Mouse (Mus musculus) liver, adult 2 months (tissue): ENCODE results near the gene Sde2. TPM values are rescaled to one million over a fixed set of nuclear protein-coding genes. Genes with fewer than 3 reads are reported as not detected.
A peak's percentile ranks its signal among the peaks of the same experiment; 100 is the strongest.

Experiments used
- DNase-seq: peaks from one replicate; pipeline ENCODE4 v3.0.0-alpha.2; 2011; ENCODE audit warnings: low read depth, low spot score; ENCODE audit errors: extremely low read depth
- H3K27ac ChIP-seq: fragments of 200-500 bp; replicated peaks from 2 replicates; pipeline ENCODE4 v1.5.1; 2012; ENCODE audit warnings: low read depth, mild to moderate bottlenecking, control low read depth, inconsistent platforms, low read length; ENCODE audit not compliant: insufficient read depth
- H3K27me3 ChIP-seq: fragments of 200-500 bp; 2 replicates; pipeline ENCODE4 v1.6.1; 2012; ENCODE audit warnings: mild to moderate bottlenecking, moderate library complexity, low read length, inconsistent platforms; ENCODE audit not compliant: control insufficient read depth, insufficient read depth
- H3K36me3 ChIP-seq: fragments of 200-500 bp; 2 replicates; pipeline ENCODE4 v1.6.1; 2012; ENCODE audit warnings: low read length, inconsistent platforms; ENCODE audit not compliant: control insufficient read depth, insufficient read depth
- H3K4me1 ChIP-seq: fragments of 200-500 bp; 2 replicates; pipeline ENCODE4 v1.6.1; 2011; ENCODE audit warnings: low read length; ENCODE audit not compliant: control insufficient read depth, insufficient read depth
- H3K4me3 ChIP-seq: fragments of 200-500 bp; 2 replicates; pipeline ENCODE4 v1.5.1; 2011; ENCODE audit warnings: low read depth, mild to moderate bottlenecking, control low read depth, low read length, moderate library complexity; ENCODE audit not compliant: insufficient read depth
- H3K79me2 ChIP-seq: fragments of 200-500 bp; 2 replicates; pipeline ENCODE4 v1.6.1; 2012; ENCODE audit warnings: inconsistent platforms, mild to moderate bottlenecking, low read length, moderate library complexity; ENCODE audit not compliant: control insufficient read depth, insufficient read depth
- H3K9ac ChIP-seq: fragments of 200-500 bp; 2 replicates; pipeline ENCODE4 v1.6.1; 2012; ENCODE audit warnings: low read depth, mild to moderate bottlenecking, control low read depth, inconsistent platforms, low read length
- CTCF ChIP-seq: fragments of 200-500 bp; IDR thresholded peaks from 2 replicates; pipeline ENCODE4 v1.5.1; 2011; ENCODE audit warnings: low read depth, low read length, control low read depth
- POLR2A ChIP-seq: fragments of 200-500 bp; IDR thresholded peaks from 2 replicates; pipeline ENCODE4 v1.6.1; 2011; ENCODE audit warnings: low read length, control low read depth; ENCODE audit not compliant: insufficient read depth; ENCODE audit errors: extremely low read depth
- WGBS: fragments of 180-500 bp; shearing (Covaris S2); methylation state at CpG from one replicate; pipeline ENCODE4 v1.1.7; 2018; 5-methylcytosine and 5-hydroxymethylcytosine counted together
- polyA plus RNA-seq: library from polyadenylated mRNA; depleted of rRNA; stranded (reverse); fragments of >200 nt; gene quantifications from 2 replicates; pipeline ENCODE4 v1.2.3, GENCODE M21; 2012
- total RNA-seq: library from RNA; depleted of rRNA; stranded (reverse); fragments of >200 nt; gene quantifications from 2 replicates; pipeline ENCODE4 v1.2.3, GENCODE M21; 2014

Gene Sde2
- total and polyA plus RNA-seq, 2 experiments = 5.0 to 5.8 TPM

DNA sequence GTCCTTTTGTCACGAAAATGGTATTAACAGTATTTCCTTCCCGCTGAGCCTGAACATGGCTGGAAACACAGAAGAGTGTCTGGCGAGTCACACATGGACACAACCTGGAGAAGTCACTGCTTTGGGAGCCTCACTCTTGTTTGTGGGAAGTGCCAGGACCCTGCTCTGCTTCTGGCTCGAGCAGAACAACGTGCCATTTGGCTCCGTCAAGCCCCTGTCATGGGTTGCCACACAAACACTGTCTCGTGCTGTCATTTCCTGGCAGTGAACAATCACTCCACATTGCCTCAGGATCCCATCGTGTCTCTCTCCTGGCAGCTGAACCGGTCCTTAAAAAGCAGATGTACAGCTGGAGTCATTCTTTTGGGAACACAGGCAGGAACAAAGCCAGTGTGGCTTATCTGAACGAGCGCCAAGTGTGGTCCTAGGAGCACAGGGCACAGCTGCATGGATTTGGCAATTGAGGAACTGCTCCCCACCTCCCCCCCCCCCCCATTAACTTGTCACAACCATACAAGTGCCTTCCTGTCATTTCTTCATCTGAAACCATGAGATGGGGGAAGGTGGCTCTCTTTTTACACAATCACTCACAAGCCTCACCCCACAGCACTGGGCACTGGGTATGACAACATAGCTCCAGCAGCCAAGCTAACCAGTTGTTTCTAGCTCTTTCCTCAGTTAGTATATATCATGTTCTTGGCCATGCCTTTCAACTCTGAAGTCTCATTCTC, 2.3 kb upstream of the Sde2 start:
- Histone ChIP-seq H3K9ac (peak overlapping the region; percentile 78), H3K27ac (peak overlapping the region; percentile 86), H3K27me3 (no peaks in the 10 kb centered on the region), H3K4me1 (peaks cover 13% of the 10 kb centered on the region), H3K4me3 (peak overlapping the region; percentile 46), H3K36me3 (no peaks in the 10 kb centered on the region), H3K79me2 (peaks cover 7% of the 10 kb centered on the region; the same call in 1 of the 2 replicates)
- TF ChIP-seq POLR2A = no peak
- TF ChIP-seq CTCF = no peak
- WGBS = 26% methylated on average over 11 of the region's 11 CpGs
- peak; percentile 49 for DNase-seq

DNA sequence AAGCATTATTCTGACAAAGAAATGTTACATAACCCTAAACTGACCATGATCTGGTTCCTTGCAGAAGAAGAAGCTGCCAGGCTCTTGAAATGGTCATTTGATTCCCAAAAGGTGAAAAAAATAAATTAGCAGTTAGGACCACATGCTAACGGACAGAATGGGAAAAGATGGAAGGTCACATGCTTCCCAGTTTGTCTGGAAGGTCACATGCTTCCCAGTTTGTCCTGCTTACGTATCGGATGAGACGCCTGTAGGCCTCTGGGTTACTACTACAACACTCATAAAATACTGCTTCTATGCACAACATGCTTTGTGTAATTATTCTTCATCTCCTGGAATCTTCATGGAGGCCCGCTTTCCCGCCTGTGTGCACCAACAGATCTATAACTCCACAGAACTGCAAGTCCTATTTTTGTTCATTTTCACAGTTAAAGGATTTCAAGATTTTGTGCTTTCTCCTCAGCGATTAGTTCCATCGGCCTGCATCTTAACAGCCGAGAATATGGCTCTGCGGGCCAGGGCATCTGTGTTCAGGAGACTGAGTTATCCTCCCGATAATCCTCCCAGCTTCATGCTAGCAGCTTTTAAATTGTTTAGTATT, 1.1 kb upstream of the Sde2 start:
- Histone ChIP-seq H3K27me3 (no peaks in the 10 kb centered on the region), H3K27ac (peak overlapping the region; percentile 84), H3K79me2 (peaks cover 7% of the 10 kb centered on the region; the same call in 1 of the 2 replicates), H3K4me1 (peaks cover 13% of the 10 kb centered on the region), H3K36me3 (no peaks in the 10 kb centered on the region), H3K9ac (no peak overlapping the region), H3K4me3 (no peak overlapping the region)
- no peak for DNase-seq
- 68% methylated on average over 11 of the region's 11 CpGs for WGBS
- TF ChIP-seq CTCF (no peak), POLR2A (no peak)

DNA sequence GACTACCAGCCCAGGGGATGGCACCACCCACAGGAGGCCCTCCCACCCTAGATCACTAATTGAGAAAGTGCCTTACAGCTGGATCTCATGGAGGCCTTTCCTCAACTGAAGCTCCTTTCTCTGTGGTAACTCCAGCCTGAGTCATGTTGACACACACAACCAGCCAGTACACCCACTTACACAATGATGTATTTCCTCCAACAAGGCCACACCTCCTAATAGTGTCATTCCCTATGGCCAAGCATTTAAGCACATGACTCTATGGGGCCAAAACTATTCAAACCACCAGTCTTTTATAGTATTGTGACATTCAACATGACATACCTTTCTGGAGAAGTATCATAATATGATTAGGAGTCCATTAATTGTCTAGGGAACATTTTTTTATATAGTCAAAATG, 7.8 kb downstream of the Sde2 start:
- DNase-seq = no peak
- no peak overlapping the region for H3K9ac ChIP-seq
- peaks cover 40% of the 10 kb centered on the region for H3K36me3 ChIP-seq
- no peak overlapping the region for H3K4me3 ChIP-seq
- no peaks in the 10 kb centered on the region for H3K79me2 ChIP-seq
- H3K4me1 ChIP-seq = no peaks in the 10 kb centered on the region
- no peak for TF ChIP-seq CTCF
- no peak for TF ChIP-seq POLR2A
- no peaks in the 10 kb centered on the region for H3K27me3 ChIP-seq
- no peak overlapping the region for H3K27ac ChIP-seq

DNA sequence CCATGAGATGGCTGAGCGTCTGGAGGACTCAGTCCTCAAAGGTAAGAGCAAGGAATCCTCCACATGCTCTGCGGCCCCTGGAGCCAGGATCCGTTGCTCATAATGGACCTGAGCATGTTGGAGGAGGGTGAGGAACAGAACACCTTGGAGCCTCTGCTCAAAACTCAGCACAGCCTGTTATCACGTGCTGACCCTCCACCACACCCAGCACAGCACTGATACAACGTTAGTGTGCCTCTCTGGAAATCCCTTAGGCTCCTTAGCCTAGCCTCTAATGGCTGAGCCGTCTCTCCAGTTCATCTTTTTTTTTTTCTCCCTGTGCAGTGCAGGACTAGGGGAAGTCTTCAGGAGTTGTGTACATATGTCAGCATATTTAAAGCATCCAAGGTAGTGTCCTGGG, 9.1 kb downstream of the Sde2 start:
- DNase-seq = no peak
- Histone ChIP-seq H3K36me3 (peaks cover 44% of the 10 kb centered on the region), H3K27me3 (no peaks in the 10 kb centered on the region), H3K27ac (no peak overlapping the region), H3K79me2 (no peaks in the 10 kb centered on the region), H3K9ac (no peak overlapping the region), H3K4me3 (no peak overlapping the region), H3K4me1 (no peaks in the 10 kb centered on the region)
- WGBS = 92% methylated on average over 6 of the region's 6 CpGs
- TF ChIP-seq POLR2A (no peak), CTCF (no peak)

DNA sequence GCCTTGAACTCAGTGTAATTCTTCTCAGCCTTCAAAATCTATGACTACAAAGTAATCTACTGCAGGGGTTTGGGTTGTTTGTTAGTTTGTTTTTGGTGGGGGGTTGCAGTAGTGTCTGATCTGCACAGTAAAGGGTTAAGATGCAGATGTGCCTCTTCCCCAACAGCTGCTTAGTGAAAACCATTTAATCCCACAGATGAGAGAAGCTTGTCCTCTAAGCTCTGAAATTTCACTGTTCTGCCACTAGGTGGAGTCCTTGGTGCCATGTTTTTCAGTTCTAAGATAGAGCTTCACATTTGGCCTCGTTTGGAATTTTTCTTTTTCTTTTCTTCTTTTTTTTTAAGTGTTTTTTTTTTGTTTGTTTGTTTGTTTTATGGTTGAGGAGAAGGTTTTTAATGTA, 12.7 kb downstream of the Sde2 start:
- Histone ChIP-seq H3K27me3 (no peaks in the 10 kb centered on the region), H3K9ac (no peak overlapping the region), H3K4me3 (no peak overlapping the region), H3K79me2 (no peaks in the 10 kb centered on the region), H3K4me1 (no peaks in the 10 kb centered on the region), H3K36me3 (peaks cover 45% of the 10 kb centered on the region), H3K27ac (peak overlapping the region; percentile 28; the same call in 1 of the 2 replicates)
- TF ChIP-seq POLR2A = no peak
- TF ChIP-seq CTCF = peak; percentile 68
- peak; percentile 47 for DNase-seq
- 15% methylated on average over 1 of the region's 1 CpGs for WGBS

DNA sequence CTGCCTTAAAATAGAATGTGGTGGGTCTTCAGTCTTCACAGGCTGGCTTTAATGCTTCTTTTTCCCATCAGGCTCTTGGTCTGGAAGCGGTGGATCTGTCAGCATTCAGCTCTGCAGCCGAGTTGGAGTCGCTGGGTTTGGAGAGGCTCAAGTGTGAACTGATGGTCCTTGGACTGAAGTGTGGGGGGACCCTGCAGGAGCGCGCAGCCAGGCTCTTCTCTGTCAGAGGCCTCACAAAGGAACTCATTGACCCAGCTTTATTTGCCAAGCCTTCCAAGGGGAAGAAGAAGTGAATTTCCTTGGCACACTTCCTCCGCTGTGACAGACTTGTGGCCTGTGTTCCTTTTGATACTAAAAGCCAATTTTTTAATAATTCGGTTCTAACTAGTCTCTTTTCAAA, 15.1 kb downstream of the Sde2 start:
- H3K4me1 ChIP-seq = no peaks in the 10 kb centered on the region
- H3K27ac ChIP-seq = no peak overlapping the region
- WGBS = 90% methylated on average over 7 of the region's 7 CpGs
- TF ChIP-seq POLR2A = no peak
- TF ChIP-seq CTCF = no peak
- no peaks in the 10 kb centered on the region for H3K79me2 ChIP-seq
- H3K27me3 ChIP-seq = no peaks in the 10 kb centered on the region
- no peak for DNase-seq
- H3K9ac ChIP-seq = no peak overlapping the region
- peaks cover 31% of the 10 kb centered on the region for H3K36me3 ChIP-seq
- no peak overlapping the region for H3K4me3 ChIP-seq
